Mouse (Mus musculus): ENCODE measurements at regions not wholly inside any gene's neighbourhood (a gene's known extent, or its start where the extent isn't known, plus 50 kb on each side); places are given as distances from the start of the nearest gene placed in this dataset.

DNA sequence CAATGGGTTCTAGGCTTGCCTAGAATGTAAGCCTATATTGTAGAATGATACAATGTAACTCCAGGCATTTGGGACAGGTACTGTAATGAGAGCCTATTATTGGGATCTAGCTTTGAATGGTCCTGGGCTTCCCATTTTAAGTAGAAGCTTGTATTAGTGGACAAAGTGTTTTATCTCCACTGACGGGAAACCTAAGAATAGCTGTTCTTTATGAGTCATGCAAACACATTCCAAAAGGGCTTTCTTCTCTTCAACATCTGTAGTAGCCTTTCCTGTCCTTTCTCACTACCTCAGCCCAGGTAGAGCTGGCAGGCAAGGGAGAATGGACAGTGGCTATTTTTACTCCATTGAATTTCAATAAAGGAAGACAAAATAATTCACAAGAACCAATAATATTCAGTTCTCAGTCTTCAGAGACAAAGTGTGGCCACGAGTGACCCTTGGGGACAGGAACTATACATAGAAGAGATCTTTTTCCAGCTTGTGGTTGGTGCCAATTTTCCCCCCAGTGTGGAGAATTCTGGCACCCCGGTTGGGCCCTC is 82.8 kb downstream of the Csl start:
- DNase-seq = no peak

- DNase-seq = no peak
These were observed 81.4 kb downstream of the Csl start for GRCm38 (mm10) chr10:99678096-99678495.

DNA sequence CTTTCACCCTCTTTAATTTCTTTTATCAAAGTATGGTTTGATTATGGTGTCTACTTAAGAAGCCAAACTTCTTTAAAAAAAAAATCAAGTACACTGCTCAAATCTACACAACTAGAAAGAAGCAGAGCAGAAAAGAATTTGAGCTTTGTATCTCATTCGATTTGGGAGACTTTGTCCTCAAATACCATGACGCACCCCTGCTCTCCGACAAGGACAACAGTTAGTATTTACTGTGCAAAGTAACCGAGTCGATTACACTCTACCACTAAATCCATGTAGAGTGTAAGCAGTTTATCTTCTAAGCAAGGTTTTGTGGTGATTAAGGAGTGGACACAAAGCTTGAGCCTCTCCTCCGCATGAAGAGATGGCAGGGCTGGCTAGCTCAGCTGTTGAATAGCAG is 79.6 kb downstream of the Csl start:
- DNase-seq = no peak

DNA sequence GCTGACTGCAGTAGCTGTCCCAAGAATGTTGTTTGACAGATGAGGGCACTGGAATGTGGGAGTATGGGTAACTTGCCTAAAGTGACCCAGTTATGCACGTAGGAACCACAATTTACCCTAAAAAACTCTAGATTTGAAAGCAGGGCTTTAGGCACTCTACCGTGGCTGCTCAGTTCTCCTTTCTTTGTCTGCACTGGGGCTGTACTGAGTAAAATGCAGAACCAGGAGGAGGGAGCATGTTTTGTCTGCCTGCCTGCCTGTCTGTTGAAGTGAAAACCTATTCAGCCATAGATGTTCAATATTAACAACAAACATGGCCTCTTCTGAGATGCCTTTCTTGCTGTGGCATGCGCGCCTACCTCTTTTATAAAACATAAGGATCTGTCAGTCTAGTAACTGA is 77.5 kb downstream of the Csl start:
- DNase-seq = no peak

- no peak for DNase-seq
These were observed 77.1 kb downstream of the Csl start for GRCm38 (mm10) chr10:99682350-99682749.

DNA sequence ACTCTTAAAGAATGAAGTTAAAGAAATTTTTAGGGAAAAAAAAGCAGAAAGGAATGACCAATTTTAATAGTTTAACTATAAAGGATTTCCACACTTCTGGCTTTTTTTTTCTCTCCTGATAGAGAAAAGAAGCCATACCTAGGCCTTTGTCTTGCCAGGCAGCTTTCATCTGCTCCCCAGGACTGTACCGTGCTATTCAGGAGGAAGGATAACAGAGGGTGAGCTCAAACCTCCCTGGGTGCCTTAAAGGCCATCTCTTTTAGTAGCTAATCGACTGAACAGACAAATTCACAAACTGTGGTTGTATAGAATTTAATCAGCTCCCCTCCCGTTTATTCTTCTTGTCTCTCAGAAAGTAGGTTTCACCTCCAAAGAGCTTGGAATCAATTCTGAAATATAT is 76.1 kb downstream of the Csl start:
- DNase-seq = no peak

GRCm38 (mm10) chr10:99685911-99686310 is 73.5 kb downstream of the Csl start:
- no peak for DNase-seq

- DNase-seq = no peak
These were observed 72.4 kb downstream of the Csl start for GRCm38 (mm10) chr10:99687011-99687410.

DNA sequence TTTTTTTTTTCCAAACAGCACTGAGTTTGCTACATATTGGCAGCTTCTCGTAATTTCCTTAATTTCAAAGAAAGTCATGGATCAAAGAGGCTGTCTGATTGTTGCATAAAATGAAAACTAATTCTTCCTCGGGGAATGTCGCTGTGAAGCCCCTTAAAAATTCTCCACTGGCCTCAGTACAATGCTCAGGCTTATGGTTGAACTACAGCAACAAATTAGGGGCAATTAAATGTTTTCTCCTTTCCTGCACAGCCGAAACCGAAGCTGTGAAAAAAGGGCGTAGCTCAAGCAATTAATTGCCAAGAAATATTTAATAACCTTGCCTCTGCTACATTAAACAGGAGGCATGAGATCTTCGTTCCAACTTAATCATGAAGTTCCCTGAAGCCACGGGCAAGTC is 61.8 kb downstream of the Csl start:
- DNase-seq = no peak

- DNase-seq = no peak
These were observed 60.0 kb downstream of the Csl start for GRCm38 (mm10) chr10:99699498-99699897.

GRCm38 (mm10) chr10:99700052-99700777 is 59.2 kb downstream of the Csl start:
- DNase-seq = no peak
